Mouse (Mus musculus): ENCODE data around the gene Lrrc27. TPM values are rescaled to one million over a fixed set of nuclear protein-coding genes. Genes with fewer than 3 reads are reported as not detected.

Gene Lrrc27
- total and polyA plus RNA-seq, 3 experiments: 0.21 TPM; not detected in 2

- no peak overlapping the region for H3K4me3 ChIP-seq (replicated peaks in 1 of 3; ENCODE audit: low read depth in 2 of 3, low read length in 2 of 3, poor library complexity in 1 of 3)
- H3K9me3 ChIP-seq (replicated peaks; ENCODE audit: low read length): no peaks in the 10 kb centered on the region
- no peak overlapping the region for H3K27ac ChIP-seq (ENCODE audit: insufficient read depth, low read depth)
- dilution Hi-C loops (cut with MboI; ENCODE audit: extremely low pct_ligation_motif_present, extremely low pct_unique_long_range_greater_than_20kb, low sequenced_read_pairs): no loop called here
- peaks cover 0 to 12% of the 10 kb centered on the region in 2 experiments; a peak in 2 of 4 replicates for H3K4me1 ChIP-seq (ENCODE audit: control insufficient read depth in 1 of 2, insufficient read depth in 2 of 2)
- TF ChIP-seq EP300 (IDR thresholded peaks at IDR 0.05; ENCODE audit: low read length) (no peak), CTCF (conservative IDR thresholded peaks at IDR 0.05 in 1 of 2, IDR thresholded peaks at IDR 0.05 in 1 of 2; ENCODE audit: low read depth in 2 of 2, low read length in 2 of 2) (no peak), PAX5 (IDR thresholded peaks at IDR 0.05; ENCODE audit: low read length) (no peak), USF1 (IDR thresholded peaks at IDR 0.05; ENCODE audit: low read depth, low read length) (no peak), SIN3A (IDR thresholded peaks at IDR 0.05; ENCODE audit: low read length) (no peak), ETS1 (conservative IDR thresholded peaks at IDR 0.05; ENCODE audit: low read depth, low read length) (no peak), ELF1 (IDR thresholded peaks at IDR 0.05; ENCODE audit: low read depth, low read length) (no peak), RCOR1 (conservative IDR thresholded peaks at IDR 0.05; ENCODE audit: low read depth, low read length) (no peak), HCFC1 (IDR thresholded peaks at IDR 0.05; ENCODE audit: low read depth, low read length) (no peak), MAX (IDR thresholded peaks at IDR 0.05; ENCODE audit: low read length) (no peak), TBP (conservative IDR thresholded peaks at IDR 0.05; ENCODE audit: low read depth, low read length) (no peak), MAFK (IDR thresholded peaks at IDR 0.05; ENCODE audit: insufficient replicate concordance, low read length) (no peak), CHD1 (IDR thresholded peaks at IDR 0.05; ENCODE audit: low read depth, low read length) (no peak), NELFE (IDR thresholded peaks at IDR 0.05; ENCODE audit: low read depth, low read length) (no peak), CHD2 (IDR thresholded peaks at IDR 0.05; ENCODE audit: low read length) (no peak), MAZ (IDR thresholded peaks at IDR 0.05; ENCODE audit: low read depth, low read length) (no peak)
- H3K79me2 ChIP-seq (replicated peaks; ENCODE audit: control insufficient read depth, extremely low read depth, insufficient read depth, poor library complexity, severe bottlenecking): no peaks in the 10 kb centered on the region
- no peak overlapping the region for H3K4me2 ChIP-seq (ENCODE audit: insufficient read depth, low read depth, poor library complexity, severe bottlenecking)
- H3K27me3 ChIP-seq (replicated peaks): peaks cover 79% of the 10 kb centered on the region
- H3K9ac ChIP-seq (ENCODE audit: insufficient read depth, low read depth): no peak overlapping the region
- in situ Hi-C loops (cut with MboI; ENCODE audit: low pct_ligation_motif_present, low pct_unique_long_range_greater_than_20kb, low sequenced_read_pairs): no loop called here
- DNase-seq (ENCODE audit: extremely low read depth): no peak
- no peaks in the 10 kb centered on the region for H3K36me3 ChIP-seq (replicated peaks in 1 of 2; ENCODE audit: control insufficient read depth in 1 of 2, insufficient read depth in 1 of 2, low read length in 1 of 2)
Measured at GRCm38 (mm10) chr7:139215946-139216345, 3.2 kb downstream of the Lrrc27 start.

- no peak for TF ChIP-seq CHD2 (IDR thresholded peaks at IDR 0.05; ENCODE audit: low read length)
- no peak for TF ChIP-seq MAX (IDR thresholded peaks at IDR 0.05; ENCODE audit: low read length)
- TF ChIP-seq GABPA (IDR thresholded peaks at IDR 0.05; ENCODE audit: insufficient replicate concordance, low read depth, low read length): no peak
- TF ChIP-seq PAX5 (IDR thresholded peaks at IDR 0.05; ENCODE audit: low read length): no peak
- no peak for TF ChIP-seq HCFC1 (IDR thresholded peaks at IDR 0.05; ENCODE audit: low read depth, low read length)
- no peak for TF ChIP-seq MXI1 (IDR thresholded peaks at IDR 0.05; ENCODE audit: low read depth, low read length)
- TF ChIP-seq NELFE (IDR thresholded peaks at IDR 0.05; ENCODE audit: low read depth, low read length): no peak
- Histone ChIP-seq H3K4me3 (replicated peaks in 1 of 3; ENCODE audit: low read depth in 2 of 3, low read length in 2 of 3, poor library complexity in 1 of 3) (no peak overlapping the region), H3K4me2 (ENCODE audit: insufficient read depth, low read depth, poor library complexity, severe bottlenecking) (no peak overlapping the region), H3K36me3 (replicated peaks in 1 of 2; ENCODE audit: control insufficient read depth in 1 of 2, insufficient read depth in 1 of 2, low read length in 1 of 2) (no peaks in the 10 kb centered on the region), H3K4me1 (ENCODE audit: control insufficient read depth in 1 of 2, insufficient read depth in 2 of 2) (peaks cover 0 to 12% of the 10 kb centered on the region in 2 experiments; a peak in 2 of 4 replicates), H3K9ac (ENCODE audit: insufficient read depth, low read depth) (no peak overlapping the region), H3K9me3 (replicated peaks; ENCODE audit: low read length) (no peaks in the 10 kb centered on the region), H3K27ac (ENCODE audit: insufficient read depth, low read depth) (no peak overlapping the region), H3K79me2 (replicated peaks; ENCODE audit: control insufficient read depth, extremely low read depth, insufficient read depth, poor library complexity, severe bottlenecking) (no peaks in the 10 kb centered on the region), H3K27me3 (replicated peaks) (peaks cover 79% of the 10 kb centered on the region)
- dilution Hi-C loops (cut with MboI; ENCODE audit: extremely low pct_ligation_motif_present, extremely low pct_unique_long_range_greater_than_20kb, low sequenced_read_pairs) (no loop called here), in situ Hi-C loops (cut with MboI; ENCODE audit: low pct_ligation_motif_present, low pct_unique_long_range_greater_than_20kb, low sequenced_read_pairs) (no loop called here)
- no peak for DNase-seq (ENCODE audit: extremely low read depth)
Measured at GRCm38 (mm10) chr7:139216464-139216863, 3.7 kb downstream of the Lrrc27 start.

Data from CH12.LX (cell line).